Mouse (Mus musculus) left cerebral cortex, adult 9 months (tissue): Measurements from ENCODE around the gene Neurod1.
A peak's percentile ranks its signal among the peaks of the same experiment; 100 is the strongest.

Experiments used
- DNase-seq, 2 experiments: peaks; one replicate each; pipeline ENCODE4 v3.0.0; 2022; ENCODE audit warnings: low spot score in 2 of 2

The Neurod1 gene

GRCm38 (mm10) chr2:79456575-79457349 is at the start of gene Neurod1, which contains the start of gene Cerkl:
Gene Neurod1 (minus strand): TSS chr2:79456751.
Gene Cerkl (minus strand): TSS chr2:79456785.
- peak in 1 of 2 experiments; percentile 61 for DNase-seq

GRCm38 (mm10) chr2:79498990-79499755 is 42.6 kb upstream of the Neurod1 start:
- DNase-seq: peak; percentile 13 to 83

GRCm38 (mm10) chr2:79485127-79485526 is 28.6 kb upstream of the Neurod1 start:
- no peak for DNase-seq

GRCm38 (mm10) chr2:79482511-79482910 is 26.0 kb upstream of the Neurod1 start:
- no peak for DNase-seq

DNA sequence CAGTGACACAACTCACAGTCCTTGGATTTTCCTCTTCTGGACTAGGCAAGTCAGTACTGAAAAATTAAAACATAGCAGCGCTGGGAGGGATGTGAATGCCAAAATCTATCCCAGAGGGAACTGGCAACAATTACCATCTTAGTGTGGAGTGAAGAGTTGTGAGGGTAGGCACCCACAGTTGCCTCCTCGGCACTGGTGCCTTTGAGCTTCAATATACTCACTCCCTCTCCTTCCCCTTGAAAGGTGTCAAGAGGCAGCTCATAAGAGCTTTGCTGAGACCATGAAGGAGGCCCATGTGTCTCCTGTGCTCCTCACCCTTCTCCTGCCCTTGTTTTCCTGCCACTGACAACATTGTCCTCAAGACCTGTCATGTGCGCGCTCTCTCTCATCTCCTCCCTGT is 5.9 kb upstream of the Neurod1 start:
- no peak for DNase-seq

DNA sequence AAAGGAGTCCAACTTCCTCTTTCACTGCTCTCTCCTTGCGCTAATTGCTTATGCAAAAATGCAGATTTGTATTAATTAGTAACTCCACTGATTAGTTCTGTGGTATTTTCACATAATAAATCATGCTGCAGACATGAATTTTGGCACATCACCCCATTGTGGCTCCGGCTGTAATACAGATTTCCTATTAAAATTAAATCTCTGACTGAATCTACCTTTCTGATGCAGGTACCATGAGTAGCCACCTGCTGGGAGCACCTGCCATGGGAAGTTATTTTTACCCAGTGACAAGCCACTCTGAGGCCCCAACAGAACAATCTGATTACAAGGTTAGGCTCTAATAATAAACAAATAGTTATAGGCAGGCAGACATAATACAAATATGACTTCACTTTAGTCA is 5.3 kb upstream of the Neurod1 start:
- no peak for DNase-seq

- DNase-seq: no peak
Measured at GRCm38 (mm10) chr2:79460586-79460985, 4.0 kb upstream of the Neurod1 start.

- DNase-seq: no peak
Measured at GRCm38 (mm10) chr2:79460107-79460506, 3.6 kb upstream of the Neurod1 start.

DNA sequence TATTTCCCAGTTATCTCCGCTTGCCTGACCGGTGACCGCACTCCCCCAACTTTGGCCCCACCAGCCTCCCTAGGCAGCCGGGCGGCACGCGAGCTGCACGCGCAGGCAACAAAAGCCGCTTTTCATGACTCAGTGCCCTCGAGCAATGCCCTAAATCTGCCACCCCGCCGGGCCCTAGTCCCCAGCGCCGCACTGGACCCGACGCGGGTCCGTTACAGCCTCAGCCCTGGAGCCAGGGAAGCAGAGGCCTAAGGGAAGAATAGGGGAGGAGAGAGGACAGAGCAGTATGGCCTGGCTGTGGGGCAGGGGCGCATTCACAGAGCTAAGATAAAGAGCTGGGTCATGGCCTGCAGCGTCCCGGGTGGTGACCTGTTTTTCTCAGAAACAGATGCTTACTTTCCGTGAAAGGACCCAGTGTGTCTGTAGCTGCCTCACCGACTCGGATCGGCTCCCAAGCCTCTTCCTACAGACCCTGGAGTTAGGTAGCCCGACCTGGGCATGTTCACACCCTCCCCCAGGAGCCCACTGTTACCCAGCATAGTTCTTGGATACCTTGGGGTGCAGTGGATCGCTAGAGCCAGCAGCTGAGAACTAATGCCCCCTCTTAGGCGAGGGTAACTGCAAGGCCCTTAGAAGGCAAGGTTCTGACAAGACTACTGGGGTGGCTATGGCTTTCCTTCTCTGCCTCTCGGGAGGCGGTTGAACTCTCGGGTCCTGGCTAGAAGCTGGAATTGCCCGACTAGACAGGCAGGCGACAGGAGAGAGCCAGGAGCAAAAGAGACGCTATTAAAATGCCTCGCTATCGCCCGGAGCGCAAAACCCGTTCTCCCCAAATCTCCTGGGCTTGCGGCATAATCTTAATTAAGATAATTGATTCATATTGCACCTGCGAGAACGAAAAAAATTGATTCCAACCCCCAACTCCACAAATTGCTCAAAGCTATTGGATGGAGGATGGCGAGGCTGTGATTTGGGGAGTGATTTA is 2.8 kb upstream of the Neurod1 start:
- DNase-seq: no peak

DNA sequence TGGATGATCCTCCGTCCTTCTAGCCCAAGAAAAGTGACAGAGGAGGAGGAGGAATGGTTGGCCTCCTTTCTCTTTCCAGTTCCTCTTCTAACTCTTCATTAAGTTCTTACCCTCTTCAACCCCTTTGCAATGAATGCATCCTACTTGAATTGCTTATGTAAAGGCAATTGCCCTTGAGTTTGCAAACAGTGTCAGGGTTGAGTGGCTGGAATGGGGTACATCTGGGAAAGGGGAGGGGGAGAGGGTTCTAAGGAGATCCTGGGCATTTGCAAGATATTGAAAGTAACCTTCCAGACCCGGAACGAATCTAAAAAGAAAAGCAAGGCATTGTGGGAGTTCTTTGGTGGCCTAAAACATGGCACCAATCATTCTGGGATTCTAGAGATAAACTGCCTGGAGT is 1.4 kb upstream of the Neurod1 start:
- no peak for DNase-seq

GRCm38 (mm10) chr2:79457434-79457833 is 883 bp upstream of the Neurod1 start:
- no peak for DNase-seq

GRCm38 (mm10) chr2:79455646-79456045 is 905 bp downstream of the Neurod1 start:
- peak in 1 of 2 experiments; percentile 11 for DNase-seq

DNA sequence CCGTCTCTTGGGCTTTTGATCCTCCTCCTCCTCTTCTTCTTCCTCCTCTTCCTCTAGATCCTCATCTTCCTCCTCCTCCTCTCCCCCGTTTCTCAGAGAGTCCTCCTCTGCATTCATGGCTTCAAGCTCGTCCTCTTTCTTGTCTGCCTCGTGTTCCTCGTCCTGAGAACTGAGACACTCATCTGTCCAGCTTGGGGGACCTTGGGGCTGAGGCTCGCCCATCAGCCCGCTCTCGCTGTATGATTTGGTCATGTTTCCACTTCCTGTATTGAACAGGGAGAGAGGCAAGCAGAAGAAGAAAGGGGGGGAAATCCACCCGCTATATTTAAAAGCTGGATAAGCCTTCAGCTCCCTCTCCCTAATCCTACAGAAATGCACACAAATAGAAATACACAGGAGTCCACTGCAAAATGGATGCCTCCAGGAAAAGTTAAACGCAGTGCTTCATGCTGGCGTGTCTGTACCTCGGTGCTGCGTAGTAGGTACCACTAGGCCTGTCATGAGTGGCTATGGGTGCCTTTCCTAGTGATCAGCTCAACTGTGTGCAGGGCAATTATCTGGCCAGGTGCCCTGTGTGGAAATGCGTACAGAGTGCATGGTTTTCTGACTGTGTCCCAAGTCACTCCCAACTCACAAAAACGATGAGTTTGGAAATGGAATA is 1.6 kb downstream of the Neurod1 start:
- DNase-seq: peak in 1 of 2 experiments; percentile 19

- DNase-seq: peak in 1 of 2 experiments; percentile 42
Measured at GRCm38 (mm10) chr2:79453901-79454781, 2.4 kb downstream of the Neurod1 start.

DNA sequence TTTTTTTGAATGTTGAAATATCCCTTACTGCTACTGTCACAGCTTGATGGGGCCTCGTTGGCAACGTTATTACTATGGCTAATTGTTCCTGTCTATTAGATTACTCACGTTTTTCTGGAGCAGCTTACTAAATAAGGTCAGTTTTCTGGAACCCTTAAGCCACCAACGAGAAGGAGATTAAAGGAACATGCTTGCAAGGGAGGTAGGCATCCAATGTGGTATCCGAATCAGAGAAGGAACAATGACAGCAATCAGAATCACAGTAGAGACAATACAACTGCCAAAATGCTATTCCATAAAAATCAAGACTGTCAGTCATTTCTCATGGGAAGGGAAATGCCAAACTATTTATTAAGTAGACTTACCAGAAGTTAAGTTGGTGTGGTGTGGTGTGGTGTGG is 5.1 kb downstream of the Neurod1 start:
- DNase-seq: no peak

GRCm38 (mm10) chr2:79450684-79451394 is 5.7 kb downstream of the Neurod1 start:
- no peak for DNase-seq

GRCm38 (mm10) chr2:79449371-79449770 is 7.2 kb downstream of the Neurod1 start:
- no peak for DNase-seq

DNA sequence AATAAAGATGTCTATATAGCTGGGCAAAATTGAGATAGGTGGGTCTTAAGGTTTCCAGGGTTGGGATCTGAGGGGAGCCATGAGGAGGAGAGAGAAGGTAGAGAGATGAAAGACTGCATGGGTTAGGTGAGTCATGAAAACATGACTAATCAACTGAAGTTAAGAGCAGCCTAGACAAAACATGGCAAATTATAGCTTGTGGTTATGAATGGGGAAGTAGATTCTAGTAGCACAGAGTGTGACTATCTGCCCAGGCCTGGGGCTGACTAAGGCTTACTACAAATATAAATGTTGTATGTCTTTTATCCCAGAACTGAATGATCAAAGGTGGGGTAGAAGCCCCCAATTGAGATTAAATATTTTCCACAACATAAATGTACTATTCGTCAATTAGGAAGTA is 9.4 kb downstream of the Neurod1 start:
- DNase-seq: no peak

- DNase-seq: no peak
Measured at GRCm38 (mm10) chr2:79443861-79444620, 12.5 kb downstream of the Neurod1 start.
